Mouse (Mus musculus): ENCODE results near the gene Rab3il1.

DNA sequence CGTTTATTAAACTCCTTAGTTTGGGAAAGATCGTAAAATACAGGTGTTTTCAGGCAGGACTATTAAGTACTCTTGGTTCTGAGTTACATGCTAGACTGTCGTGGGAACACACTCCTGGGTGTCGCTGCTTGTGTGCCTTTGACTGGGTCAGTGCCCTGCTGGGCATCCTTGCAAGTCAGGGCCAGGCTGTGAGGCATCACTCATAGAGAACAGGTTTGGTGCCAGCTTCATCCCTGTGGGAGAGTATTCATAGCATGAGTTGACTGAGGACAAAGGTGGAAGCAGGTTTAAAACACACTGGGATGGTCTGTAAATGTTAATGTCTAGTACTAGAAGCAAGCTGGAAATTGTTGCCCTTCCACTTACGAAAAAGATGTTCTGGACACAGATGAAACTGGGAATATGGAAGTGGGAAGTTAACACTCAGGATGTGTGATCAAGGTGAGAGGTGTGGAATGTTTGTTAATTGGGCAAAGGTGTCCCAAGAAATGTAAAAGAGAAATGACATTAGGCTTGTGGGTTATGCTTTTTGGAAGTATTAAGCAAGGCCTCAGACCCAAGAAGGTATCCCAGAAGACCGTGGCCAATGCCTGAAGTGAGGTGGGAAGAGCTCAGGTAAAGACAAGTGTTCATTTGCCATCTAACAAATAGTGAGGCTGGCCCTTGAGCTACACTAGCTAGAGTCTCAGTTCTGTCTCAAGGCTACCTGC is 16.1 kb upstream of the Rab3il1 start:
- no peak for TF ChIP-seq CTCF (IDR thresholded peaks at IDR 0.05)
- TF ChIP-seq EP300 (IDR thresholded peaks at IDR 0.05) = no peak

Data from lung, postnatal 0 days (tissue).